Mouse (Mus musculus): ENCODE measurements at regions not wholly inside any gene's neighbourhood (a gene's known extent, or its start where the extent isn't known, plus 50 kb on each side); places are given as distances from the start of the nearest gene placed in this dataset.

DNA sequence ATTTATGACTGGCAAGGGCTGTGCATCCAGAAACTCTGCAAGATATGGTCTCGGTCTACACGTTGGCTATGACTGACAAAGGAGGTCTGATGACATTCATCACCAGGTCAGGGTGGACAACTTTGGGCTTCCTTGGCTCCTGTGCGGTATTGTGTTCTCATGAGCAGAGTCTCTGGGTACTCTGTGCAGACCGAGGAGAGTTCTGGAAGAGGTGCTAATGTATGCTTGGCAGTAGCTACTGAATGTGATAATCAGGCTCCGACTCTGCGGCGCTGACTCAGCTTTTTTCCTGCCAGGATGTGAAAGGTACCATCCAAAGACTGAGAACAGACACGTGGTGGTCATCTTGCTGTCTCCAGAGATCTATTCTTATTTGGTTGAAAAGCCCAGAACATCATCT lies 94.5 kb upstream of the Oxgr1 start:
- no peak for ATAC-seq (ENCODE audit: extremely low read depth, insufficient number of reproducible peaks, low FRiP score, poor library complexity, severe bottlenecking)
- Histone ChIP-seq H3K9me3 (replicated peaks) (peaks cover 62% of the 10 kb centered on the region), H3K4me1 (ENCODE audit: insufficient read depth, low read depth, low read length) (no peaks in the 10 kb centered on the region), H3K4me3 (ENCODE audit: low read depth, low read length) (no peak overlapping the region), H3K36me3 (replicated peaks) (no peaks in the 10 kb centered on the region), H3K27me3 (ENCODE audit: insufficient read depth, low read length) (no peaks in the 10 kb centered on the region)
- DNase-seq (ENCODE audit: low spot score) = no peak
- no peak for TF ChIP-seq GATA2 (IDR thresholded peaks at IDR 0.05; ENCODE audit: borderline replicate concordance, low read depth, low read length)
- no peak for TF ChIP-seq TAL1 (conservative IDR thresholded peaks at IDR 0.05; ENCODE audit: low read depth, low read length)
- TF ChIP-seq POLR2AphosphoS5 (IDR thresholded peaks at IDR 0.05; ENCODE audit: insufficient replicate concordance, low read depth, low read length) = no peak

DNA sequence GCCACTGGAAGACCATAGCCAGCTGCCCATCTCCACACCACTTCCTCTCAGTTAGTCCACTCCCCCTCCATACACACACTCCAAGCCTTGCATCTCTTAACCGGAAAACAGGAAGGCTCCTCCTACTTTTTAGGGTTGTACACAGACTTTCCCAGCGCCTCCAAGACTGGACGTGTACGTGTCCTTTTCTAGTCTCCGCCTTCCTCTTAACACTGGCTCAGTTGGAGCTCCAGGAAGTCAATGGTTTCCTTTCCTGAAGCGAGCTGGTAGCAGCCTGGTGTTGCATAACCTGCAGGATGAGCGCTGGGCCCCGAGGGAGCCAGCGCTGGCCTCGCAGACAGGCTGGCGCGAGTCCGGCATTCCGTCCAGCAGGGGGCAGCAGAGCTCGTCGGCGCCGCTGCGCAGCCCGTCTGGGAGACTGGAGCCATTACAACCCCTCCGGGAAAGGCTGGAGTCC lies 95.5 kb upstream of the Oxgr1 start:
- Histone ChIP-seq H3K4me3 (ENCODE audit: low read depth, low read length) (no peak overlapping the region), H3K9me3 (replicated peaks) (peaks cover 63% of the 10 kb centered on the region), H3K4me1 (ENCODE audit: insufficient read depth, low read depth, low read length) (no peaks in the 10 kb centered on the region), H3K27me3 (ENCODE audit: insufficient read depth, low read length) (no peaks in the 10 kb centered on the region), H3K36me3 (replicated peaks) (no peaks in the 10 kb centered on the region)
- no peak for ATAC-seq (ENCODE audit: extremely low read depth, insufficient number of reproducible peaks, low FRiP score, poor library complexity, severe bottlenecking)
- TF ChIP-seq GATA1 (IDR thresholded peaks at IDR 0.05; ENCODE audit: borderline replicate concordance, low read length) (no peak), GATA2 (IDR thresholded peaks at IDR 0.05; ENCODE audit: borderline replicate concordance, low read depth, low read length) (no peak), POLR2AphosphoS5 (IDR thresholded peaks at IDR 0.05; ENCODE audit: insufficient replicate concordance, low read depth, low read length) (no peak), CTCF (IDR thresholded peaks at IDR 0.05; ENCODE audit: low read depth, low read length) (no peak), TAL1 (conservative IDR thresholded peaks at IDR 0.05; ENCODE audit: low read depth, low read length) (no peak)
- no peak for DNase-seq (ENCODE audit: low spot score)

DNA sequence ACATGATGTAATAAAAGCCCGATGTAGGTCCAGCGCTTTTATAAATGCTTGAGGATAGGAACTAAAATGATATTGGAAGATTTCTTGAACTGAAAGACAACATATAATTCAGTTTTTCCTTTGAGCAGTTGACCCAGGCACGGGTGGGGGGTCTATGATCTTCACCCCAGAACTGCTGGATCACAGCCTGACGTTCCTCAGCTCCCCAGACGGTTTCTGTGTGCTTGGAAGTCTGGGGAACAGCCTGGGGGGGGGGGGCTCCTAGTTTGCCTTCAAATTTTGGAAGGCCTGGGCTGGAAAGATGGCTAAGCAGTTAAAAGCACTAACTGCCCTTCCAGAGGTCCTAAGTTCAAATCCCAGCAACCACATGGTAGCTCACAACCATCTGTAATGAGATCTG lies 96.3 kb upstream of the Oxgr1 start:
- no peaks in the 10 kb centered on the region for H3K27me3 ChIP-seq (ENCODE audit: insufficient read depth, low read length)
- peaks cover 64% of the 10 kb centered on the region for H3K9me3 ChIP-seq (replicated peaks)
- no peak for TF ChIP-seq CTCF (IDR thresholded peaks at IDR 0.05; ENCODE audit: low read depth, low read length)
- no peak for TF ChIP-seq TAL1 (conservative IDR thresholded peaks at IDR 0.05; ENCODE audit: low read depth, low read length)
- TF ChIP-seq POLR2AphosphoS5 (IDR thresholded peaks at IDR 0.05; ENCODE audit: insufficient replicate concordance, low read depth, low read length) = no peak
- TF ChIP-seq GATA1 (IDR thresholded peaks at IDR 0.05; ENCODE audit: borderline replicate concordance, low read length) = no peak
- TF ChIP-seq GATA2 (IDR thresholded peaks at IDR 0.05; ENCODE audit: borderline replicate concordance, low read depth, low read length) = no peak
- ATAC-seq (ENCODE audit: extremely low read depth, insufficient number of reproducible peaks, low FRiP score, poor library complexity, severe bottlenecking) = no peak
- no peaks in the 10 kb centered on the region for H3K36me3 ChIP-seq (replicated peaks)
- H3K4me3 ChIP-seq (ENCODE audit: low read depth, low read length) = no peak overlapping the region
- no peak for DNase-seq (ENCODE audit: low spot score)
- H3K4me1 ChIP-seq (ENCODE audit: insufficient read depth, low read depth, low read length) = no peaks in the 10 kb centered on the region

DNA sequence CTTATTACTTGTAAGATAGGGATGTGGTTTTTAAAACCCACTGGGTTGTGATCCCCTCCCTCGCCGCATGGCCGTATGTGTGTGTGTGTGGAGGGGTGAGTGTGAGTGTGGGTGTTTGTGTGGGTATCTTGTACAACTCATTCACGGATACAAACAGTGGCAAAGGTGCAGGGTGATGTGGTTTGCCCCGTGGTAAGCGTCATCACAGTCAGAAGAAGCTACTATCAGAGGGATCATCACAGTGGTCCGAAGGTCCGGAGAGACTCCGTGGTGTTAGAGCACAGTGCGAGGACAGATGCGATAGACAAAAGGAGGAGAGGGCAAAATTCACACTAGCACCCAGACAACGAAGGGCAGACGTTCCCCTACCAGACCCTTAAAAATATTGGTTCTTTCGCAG lies 97.0 kb upstream of the Oxgr1 start:
- H3K27me3 ChIP-seq (ENCODE audit: insufficient read depth, low read length) = no peaks in the 10 kb centered on the region
- ATAC-seq (ENCODE audit: extremely low read depth, insufficient number of reproducible peaks, low FRiP score, poor library complexity, severe bottlenecking) = no peak
- H3K36me3 ChIP-seq (replicated peaks) = no peaks in the 10 kb centered on the region
- no peaks in the 10 kb centered on the region for H3K4me1 ChIP-seq (ENCODE audit: insufficient read depth, low read depth, low read length)
- H3K4me3 ChIP-seq (ENCODE audit: low read depth, low read length) = no peak overlapping the region
- peaks cover 62% of the 10 kb centered on the region for H3K9me3 ChIP-seq (replicated peaks)
- DNase-seq (ENCODE audit: low spot score) = no peak
- TF ChIP-seq GATA1 (IDR thresholded peaks at IDR 0.05; ENCODE audit: borderline replicate concordance, low read length) = no peak
- TF ChIP-seq POLR2AphosphoS5 (IDR thresholded peaks at IDR 0.05; ENCODE audit: insufficient replicate concordance, low read depth, low read length) = no peak
- TF ChIP-seq TAL1 (conservative IDR thresholded peaks at IDR 0.05; ENCODE audit: low read depth, low read length) = no peak
- no peak for TF ChIP-seq GATA2 (IDR thresholded peaks at IDR 0.05; ENCODE audit: borderline replicate concordance, low read depth, low read length)
- no peak for TF ChIP-seq CTCF (IDR thresholded peaks at IDR 0.05; ENCODE audit: low read depth, low read length)

DNA sequence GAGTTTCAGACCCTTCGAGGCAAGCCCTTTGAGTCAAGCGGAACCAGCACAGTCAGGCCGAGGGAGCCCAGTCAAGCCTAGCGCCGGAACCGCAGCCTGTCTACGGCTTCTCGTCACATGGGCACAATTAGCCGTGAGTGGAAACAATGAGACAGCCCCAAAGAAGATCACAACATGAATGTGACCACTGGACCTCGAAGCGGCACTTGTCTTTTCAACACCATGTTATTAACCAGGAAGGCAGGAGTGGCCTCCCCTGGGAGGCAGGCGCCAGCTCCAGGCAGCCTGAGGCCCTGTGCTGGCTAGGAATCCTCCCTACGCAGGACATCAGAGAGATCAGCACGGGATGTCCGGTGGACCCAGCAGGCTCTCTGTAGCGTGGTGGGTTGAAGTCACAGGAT lies 97.4 kb upstream of the Oxgr1 start:
- no peak for ATAC-seq (ENCODE audit: extremely low read depth, insufficient number of reproducible peaks, low FRiP score, poor library complexity, severe bottlenecking)
- H3K4me3 ChIP-seq (ENCODE audit: low read depth, low read length) = no peak overlapping the region
- H3K9me3 ChIP-seq (replicated peaks) = peaks cover 62% of the 10 kb centered on the region
- no peaks in the 10 kb centered on the region for H3K4me1 ChIP-seq (ENCODE audit: insufficient read depth, low read depth, low read length)
- TF ChIP-seq POLR2AphosphoS5 (IDR thresholded peaks at IDR 0.05; ENCODE audit: insufficient replicate concordance, low read depth, low read length) = no peak
- no peak for TF ChIP-seq CTCF (IDR thresholded peaks at IDR 0.05; ENCODE audit: low read depth, low read length)
- TF ChIP-seq TAL1 (conservative IDR thresholded peaks at IDR 0.05; ENCODE audit: low read depth, low read length) = no peak
- no peak for TF ChIP-seq GATA2 (IDR thresholded peaks at IDR 0.05; ENCODE audit: borderline replicate concordance, low read depth, low read length)
- TF ChIP-seq GATA1 (IDR thresholded peaks at IDR 0.05; ENCODE audit: borderline replicate concordance, low read length) = no peak
- no peaks in the 10 kb centered on the region for H3K36me3 ChIP-seq (replicated peaks)
- DNase-seq (ENCODE audit: low spot score) = no peak
- no peaks in the 10 kb centered on the region for H3K27me3 ChIP-seq (ENCODE audit: insufficient read depth, low read length)

DNA sequence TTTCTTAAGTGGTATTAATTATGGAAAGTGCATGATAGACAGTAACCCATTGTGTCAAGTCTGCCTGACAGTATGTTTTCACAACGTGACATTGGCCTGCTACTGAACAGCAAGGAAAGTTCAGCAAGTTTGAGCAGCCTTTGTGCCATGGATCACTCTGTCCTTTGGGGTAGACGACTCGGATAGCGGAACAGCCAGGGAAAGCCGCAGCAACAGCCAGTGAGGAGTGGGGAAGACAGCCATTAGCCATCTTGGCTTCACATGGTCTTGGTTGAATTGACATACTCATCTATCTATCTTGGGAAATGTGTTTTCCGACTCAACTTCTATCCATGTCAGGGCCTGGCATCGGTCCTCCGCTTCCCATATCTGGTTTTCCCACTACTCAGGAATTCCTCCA lies 98.0 kb upstream of the Oxgr1 start:
- DNase-seq (ENCODE audit: low spot score) (no peak), ATAC-seq (ENCODE audit: extremely low read depth, insufficient number of reproducible peaks, low FRiP score, poor library complexity, severe bottlenecking) (no peak)
- Histone ChIP-seq H3K4me3 (ENCODE audit: low read depth, low read length) (no peak overlapping the region), H3K4me1 (ENCODE audit: insufficient read depth, low read depth, low read length) (no peaks in the 10 kb centered on the region), H3K27me3 (ENCODE audit: insufficient read depth, low read length) (no peaks in the 10 kb centered on the region), H3K36me3 (replicated peaks) (no peaks in the 10 kb centered on the region), H3K9me3 (replicated peaks) (peaks cover 62% of the 10 kb centered on the region)
- TF ChIP-seq TAL1 (conservative IDR thresholded peaks at IDR 0.05; ENCODE audit: low read depth, low read length) = no peak
- no peak for TF ChIP-seq CTCF (IDR thresholded peaks at IDR 0.05; ENCODE audit: low read depth, low read length)
- no peak for TF ChIP-seq GATA2 (IDR thresholded peaks at IDR 0.05; ENCODE audit: borderline replicate concordance, low read depth, low read length)
- TF ChIP-seq GATA1 (IDR thresholded peaks at IDR 0.05; ENCODE audit: borderline replicate concordance, low read length) = no peak
- no peak for TF ChIP-seq POLR2AphosphoS5 (IDR thresholded peaks at IDR 0.05; ENCODE audit: insufficient replicate concordance, low read depth, low read length)

Measured in G1E (cell line).